Mouse (Mus musculus) megakaryocyte-erythroid progenitor cell, adult 5-6 weeks (primary cell): ENCODE results near the gene Atf6. TPM values are rescaled to one million over a fixed set of nuclear protein-coding genes. Genes with fewer than 3 reads are reported as not detected.

ENCODE experiments used
- ATAC-seq: replicated peaks from 2 replicates; pipeline ENCODE4 v1.8.0; 2016; ENCODE audit warnings: mild to moderate bottlenecking, inconsistent platforms; ENCODE audit not compliant: severe bottlenecking, poor library complexity, low FRiP score, low TSS enrichment
- total RNA-seq, 2 experiments: library from RNA; stranded (forward) in 1 of 2; stranded (reverse) in 1 of 2; fragments of 200-1000, 215-1000 nt in 1 of 2; fragments of >200 nt in 1 of 2; fragmentation: Nextera tagmentation in 1 of 2; gene quantifications; 2 replicates each; pipeline ENCODE4 v1.2.3; 2014 to 2017

The Atf6 gene
- total RNA-seq, 2 experiments from 2014 or later: 11.8 to 12.6 TPM

DNA sequence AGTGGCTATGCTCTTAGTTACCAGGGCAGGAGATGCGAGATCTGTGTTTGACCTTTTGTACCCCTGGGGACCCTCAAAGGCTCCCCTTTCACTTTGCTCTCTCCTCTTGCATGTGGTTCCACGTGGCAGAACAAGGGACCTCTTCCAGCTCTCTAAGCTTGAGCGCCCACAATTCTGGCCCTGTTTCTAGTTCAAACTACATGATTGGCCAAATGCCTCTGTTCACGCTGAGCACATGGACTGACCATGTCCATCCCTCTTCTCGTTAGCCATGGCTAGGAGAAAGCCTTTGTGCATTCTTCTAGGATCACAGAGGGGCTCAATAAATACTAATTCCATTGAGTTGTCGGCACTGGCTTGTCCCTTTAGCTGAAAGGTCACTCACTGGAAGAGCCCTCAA is 172.2 kb downstream of the Atf6 start:
- no peak for ATAC-seq

DNA sequence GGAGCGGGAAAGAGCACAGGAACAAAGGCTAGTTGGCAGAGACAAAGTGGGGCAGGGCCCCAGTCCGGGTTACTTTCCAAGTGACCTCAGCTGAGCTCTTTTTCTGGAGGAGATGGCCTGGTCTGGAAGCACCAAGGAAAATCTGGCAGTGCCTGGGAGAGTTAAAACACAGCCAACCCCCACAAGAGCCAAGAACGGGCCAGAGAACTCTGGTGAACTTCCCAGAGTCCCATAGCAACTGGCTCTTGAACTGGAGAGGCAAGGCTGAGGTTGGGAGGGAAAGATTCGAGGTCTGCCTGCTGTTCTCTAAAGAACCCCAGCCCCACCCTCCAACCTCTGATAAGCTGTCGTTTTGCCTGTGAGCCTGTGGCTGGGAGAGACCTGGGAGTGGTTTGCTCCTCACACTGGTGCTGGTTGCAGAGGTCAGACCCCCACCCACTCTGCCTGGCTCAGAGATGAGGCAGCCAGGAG is 172.7 kb downstream of the Atf6 start:
- peak; percentile 51 for ATAC-seq

DNA sequence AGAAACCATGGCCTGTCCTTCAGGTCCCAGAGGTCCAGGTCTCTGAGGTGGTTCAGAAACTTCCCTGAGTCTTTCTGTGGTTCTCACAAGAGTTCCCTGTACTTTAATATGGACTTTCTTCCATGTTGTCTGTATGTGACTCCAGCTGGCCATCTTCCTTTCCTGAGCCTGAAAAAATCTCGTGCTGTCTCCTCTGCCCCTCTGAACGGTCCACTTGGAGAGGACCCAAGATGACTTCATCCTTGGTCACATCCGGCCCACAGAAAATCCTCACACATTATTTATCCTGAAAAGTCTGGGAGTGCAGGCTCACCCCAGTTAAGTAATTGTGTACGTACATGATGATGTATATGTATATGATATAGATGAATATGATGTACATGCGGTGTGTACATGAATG is 176.3 kb downstream of the Atf6 start:
- ATAC-seq: no peak

DNA sequence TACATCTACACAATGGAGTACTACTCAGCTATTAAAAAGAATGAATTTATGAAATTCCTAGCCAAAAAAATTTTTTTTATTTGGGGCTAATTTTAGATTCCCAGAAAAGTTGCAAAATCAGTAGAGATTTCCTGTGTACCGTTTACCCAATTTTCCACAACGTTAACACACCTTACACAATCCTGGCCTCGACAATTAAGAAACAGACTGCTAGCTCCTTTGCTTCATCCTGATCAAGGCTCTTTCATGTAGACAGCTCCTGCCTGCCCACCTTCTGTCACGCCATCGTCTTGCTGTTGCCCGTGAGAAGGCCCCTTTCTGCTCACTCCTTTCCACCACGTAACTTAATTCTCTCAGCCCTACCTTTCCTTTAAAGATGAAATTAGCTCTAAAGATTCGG is 177.8 kb downstream of the Atf6 start:
- ATAC-seq: no peak

DNA sequence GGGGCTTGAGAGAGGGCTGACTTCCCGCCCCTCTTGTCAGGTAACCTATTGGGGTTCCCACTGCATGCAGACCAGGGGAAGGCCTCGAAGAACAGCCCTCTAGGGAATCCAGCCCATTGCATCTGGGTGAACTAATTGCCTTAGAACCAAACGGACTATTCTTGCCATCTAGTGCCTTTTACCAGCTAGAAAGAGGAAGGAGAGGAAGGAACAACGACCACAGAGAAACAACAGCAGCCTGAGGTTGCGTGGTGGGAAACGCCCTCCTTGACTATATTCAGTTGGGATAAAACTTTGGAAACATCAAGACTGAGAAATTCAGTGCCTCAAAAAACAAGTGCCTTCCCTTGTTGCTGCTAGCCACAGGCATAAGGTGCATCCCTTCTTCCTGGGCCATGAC is 183.7 kb downstream of the Atf6 start:
- no peak for ATAC-seq

DNA sequence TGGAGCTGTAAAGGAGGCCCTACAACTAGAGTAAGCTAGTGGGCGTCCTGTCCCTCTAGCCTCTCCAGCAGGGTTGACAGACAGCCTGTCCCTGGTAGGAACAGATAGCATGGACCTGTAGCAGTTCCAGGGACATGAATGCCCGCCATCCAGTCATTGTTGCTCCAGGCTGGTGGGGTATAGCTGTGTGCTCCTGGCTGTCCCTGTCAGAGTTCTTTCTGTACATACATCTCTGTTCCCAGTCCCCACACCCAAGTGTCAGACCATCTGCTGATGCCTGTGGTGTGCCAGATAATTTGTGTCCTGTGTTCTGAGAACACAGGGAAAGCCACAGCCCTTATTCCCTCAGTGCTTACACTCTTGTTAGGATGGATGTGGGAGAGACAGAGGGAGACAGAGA is 187.9 kb downstream of the Atf6 start:
- ATAC-seq: no peak

DNA sequence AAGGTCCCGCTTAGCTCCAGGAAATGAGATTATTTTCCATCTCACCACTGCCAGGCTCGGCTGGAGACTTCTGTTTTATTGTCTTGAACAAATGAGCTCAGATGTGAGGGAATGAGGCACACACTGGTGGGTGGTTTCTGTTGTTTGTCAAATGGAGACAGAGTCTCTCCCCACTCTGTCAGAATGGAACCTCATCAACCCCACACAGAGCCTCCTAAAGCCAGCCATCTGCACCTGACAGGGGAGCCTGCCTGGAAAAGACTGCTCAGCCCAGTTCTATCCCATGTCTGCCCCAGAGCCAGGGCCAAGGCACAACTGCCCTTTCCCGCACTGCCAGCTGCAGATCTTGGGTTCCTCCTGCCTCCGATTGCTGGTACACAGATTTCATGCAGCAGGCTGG is 188.7 kb downstream of the Atf6 start:
- ATAC-seq: no peak

DNA sequence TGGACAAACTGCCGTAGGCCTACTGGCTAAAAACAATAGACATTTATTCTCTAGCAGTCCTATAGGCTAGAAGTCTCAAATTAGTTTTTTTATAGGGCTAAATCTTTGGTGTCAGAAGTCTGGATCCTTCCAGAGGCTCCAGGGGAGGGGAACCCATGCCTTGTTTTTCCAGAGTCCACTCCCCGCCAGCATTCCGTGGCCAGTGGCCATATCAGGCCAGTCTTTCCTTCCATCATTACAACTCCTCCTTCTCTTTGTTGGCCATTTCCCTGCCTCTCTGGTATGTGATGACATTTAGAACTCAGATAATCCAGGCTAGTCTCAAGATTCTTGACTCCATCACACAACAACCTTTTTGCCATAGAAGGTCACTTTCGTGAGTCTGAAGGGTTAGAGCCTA is 189.9 kb downstream of the Atf6 start:
- no peak for ATAC-seq

DNA sequence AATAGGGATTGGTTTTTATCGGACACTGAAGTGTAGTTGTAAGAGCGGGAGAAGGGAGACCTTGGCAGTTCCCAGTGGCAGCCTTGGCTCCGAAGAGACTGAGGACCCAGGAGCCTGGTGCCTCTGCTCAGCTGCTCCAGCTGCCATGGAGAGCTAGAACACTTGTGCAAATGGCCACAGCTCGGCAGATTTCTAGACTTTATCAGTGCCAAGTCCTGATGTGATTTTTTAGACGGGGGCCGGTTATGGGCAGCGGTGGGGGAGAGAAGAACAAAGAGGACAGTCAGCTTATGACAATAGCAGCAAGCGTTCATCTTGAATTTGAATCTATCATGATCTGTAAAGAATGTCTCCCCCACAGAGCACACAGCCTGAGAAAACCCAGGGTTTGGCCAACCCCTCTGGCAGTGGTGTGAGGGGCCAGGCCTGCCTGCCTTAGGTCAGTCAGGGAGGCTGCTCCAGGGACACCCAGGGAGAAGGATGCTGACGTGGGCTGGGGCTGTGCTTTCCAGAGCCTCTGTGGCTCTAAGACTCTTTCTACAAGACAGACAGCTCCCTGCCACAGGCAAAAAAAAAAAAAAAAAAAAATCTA is 193.3 kb downstream of the Atf6 start:
- no peak for ATAC-seq

DNA sequence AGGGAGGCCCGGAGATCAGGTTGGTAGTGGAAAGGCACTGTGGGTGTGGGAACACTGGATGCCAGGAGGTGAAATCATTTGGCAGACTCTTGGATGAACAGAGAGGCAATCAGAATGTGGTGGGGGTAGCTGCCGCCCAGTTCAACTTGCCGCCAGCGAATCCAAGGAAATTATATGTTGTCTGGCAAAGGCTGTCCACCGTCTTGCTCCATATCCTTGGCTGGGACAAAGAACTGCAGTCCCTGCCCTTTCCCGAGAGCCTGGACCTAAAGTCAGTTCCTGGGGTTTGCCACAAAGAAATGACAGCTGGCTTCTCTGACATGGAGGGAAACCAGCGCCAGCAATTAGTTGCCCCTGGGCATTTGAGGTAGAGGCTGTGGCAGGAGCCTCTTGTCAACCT is 202.4 kb downstream of the Atf6 start:
- ATAC-seq: no peak

DNA sequence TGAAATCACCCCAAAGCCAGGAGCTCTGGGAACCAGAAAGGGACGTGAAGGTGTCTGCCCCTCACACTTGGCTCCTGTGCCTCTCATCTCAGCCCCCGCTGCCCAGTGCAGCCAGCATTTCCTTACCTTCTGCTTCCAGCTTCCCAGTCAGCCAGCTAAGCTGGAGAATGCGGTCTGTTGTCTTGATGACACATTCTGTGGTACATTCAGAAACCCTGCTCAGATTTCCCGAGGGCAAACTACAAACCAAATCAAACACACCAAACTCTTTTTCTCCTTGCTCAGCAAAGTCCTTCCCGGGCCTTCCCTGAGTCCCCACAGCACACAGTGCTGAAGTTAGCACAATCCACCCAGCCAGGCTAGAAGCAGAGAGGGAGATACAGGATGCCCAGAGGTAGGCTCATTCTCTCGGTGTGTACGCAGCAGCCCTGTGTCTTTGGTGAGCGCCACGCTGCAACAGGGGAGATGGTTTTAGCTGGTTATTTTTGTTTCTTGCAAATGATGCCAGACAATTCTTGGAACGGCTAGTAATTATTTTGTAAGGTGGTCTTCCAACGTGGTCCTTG is 202.9 kb downstream of the Atf6 start:
- no peak for ATAC-seq

DNA sequence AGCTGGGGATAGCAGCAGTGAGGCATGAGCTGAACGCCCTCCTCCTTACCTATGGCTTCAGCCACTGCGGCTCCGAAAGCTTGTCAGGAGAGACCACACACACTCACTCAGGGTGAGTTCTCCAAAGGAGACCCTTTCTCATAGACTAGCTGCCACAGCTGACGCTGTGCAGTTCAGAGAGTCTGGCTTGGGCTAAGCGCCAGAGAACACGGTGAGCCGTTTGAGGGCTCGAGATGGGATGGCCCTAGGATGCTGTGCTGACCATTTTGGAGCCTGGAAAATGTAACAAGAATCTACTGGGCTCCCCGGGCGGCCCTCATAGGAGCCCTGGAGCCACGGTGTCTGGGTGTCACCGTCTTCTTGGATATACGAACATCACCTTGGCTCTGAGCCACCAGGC is 208.3 kb downstream of the Atf6 start:
- no peak for ATAC-seq

DNA sequence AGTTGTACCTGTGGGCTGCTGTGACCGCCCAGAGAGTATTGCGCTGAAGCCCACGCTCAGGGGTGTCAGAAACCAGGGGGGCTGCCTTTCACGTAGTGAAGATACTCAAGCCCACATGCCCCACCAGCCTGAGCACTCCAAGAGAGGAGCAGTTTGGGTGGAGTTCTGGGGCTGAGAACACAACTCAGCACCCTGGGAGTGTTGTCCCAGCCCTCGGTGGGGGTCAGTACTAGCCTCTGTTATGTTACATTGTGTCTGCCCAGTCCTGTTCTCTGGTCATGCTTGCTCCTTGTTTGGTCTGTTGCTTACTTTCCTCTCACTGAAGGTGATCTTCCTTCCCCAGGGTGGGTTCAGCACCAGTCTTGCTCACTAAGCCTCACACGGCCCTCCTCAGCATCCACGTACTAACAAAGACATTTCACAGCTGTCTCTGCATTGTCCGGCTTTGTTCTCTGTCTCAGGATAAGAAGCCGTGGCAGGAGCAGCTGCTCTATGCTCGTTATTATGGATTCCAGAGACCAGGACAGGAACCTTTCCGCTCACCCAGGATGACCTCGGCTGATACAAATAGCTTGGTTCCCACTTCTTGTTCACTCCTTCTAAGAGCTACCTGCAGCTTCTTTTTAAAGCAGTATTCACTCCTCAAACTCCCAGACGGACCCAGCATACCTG is 209.8 kb downstream of the Atf6 start:
- ATAC-seq: no peak

DNA sequence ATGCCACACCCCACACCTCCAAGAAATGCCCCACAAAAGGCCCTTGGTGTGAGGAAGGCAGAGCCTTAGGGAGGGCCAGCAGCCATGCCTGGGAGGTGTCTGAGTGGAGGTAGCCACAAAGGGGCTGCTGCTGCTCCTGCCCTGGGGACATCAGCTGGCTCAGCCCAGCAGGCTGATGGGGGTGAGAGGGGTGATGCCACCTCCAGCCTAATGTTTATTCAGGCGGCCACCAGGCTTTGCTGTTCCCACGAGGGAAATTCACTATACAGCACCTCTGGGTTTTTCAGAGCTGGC is 210.4 kb downstream of the Atf6 start:
- no peak for ATAC-seq

DNA sequence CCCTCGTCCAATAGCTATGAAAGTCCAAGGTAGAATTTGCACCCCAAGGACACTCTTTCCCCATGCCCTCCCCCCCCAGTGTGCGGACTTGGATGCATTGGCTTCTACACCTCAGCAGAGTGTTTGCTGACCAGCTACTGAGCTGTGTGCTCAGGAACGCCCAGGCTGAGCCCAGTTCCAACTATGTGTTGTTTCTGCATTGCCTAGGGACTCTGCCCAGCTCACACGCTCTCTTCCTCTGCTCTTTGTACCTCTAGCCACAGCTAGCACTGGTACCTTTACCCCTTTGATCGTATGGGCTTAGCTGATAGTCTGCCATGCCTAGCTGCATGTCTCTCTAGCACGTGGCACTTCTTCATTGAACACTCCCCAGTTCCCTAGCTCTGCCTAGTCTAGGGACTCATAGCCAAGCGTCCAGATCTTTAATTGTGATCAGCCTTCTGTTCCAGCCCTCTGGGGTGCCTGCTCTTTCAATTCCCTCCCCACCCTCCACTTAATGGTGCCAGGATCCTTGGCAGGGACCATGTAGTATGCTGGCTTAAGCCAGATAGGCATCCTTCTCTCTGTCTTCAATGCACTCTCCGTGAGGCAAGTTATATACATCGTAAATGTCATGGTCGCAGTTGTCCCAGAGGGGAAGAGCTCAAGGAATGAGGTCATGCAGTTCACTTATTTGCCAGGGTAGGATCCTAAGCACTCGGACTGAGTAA is 210.9 kb downstream of the Atf6 start:
- ATAC-seq: no peak

DNA sequence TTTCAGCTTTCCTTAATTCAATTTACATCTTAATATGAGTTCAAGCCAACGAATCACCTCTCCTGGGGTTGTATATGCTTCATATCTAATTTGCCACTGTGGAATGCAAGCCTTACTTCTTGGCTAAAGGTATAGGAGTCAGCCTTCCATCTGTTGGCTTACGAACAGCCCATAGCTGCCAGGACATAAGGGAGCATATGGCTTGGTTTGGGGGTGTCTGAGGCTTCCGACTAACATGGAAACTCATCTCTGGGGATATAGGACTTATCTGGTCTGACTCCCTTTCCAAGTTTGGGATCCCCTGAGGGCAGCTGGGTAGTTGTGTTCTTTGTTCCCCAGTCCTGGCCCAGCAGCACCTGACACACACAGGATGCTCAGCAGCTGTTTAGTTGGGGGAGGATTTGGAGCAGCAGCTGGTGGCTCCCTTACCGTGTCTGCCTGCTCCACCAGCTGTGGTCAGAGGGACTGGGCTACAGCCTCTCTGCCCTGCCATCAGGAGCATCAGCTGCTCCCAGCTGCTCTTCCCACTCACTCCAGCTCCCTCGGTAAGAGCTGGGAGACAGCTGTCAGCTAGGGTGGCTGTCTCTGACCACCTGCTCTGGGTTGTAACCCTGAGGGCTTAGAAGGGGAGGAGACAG is 212.2 kb downstream of the Atf6 start:
- no peak for ATAC-seq

Other genes starting within 250 kb of the Atf6 start
- gene Olfml2b, start 223.2 kb downstream of the Atf6 start, total RNA-seq (2014; fragmentation: Nextera tagmentation): not detected in 2 replicates
- 0.33 TPM in 1 of 2 replicates, not detected in the other for gene Olfml2b, start 223.2 kb downstream of the Atf6 start, total RNA-seq (2017)
- 1.3 TPM in 1 of 2 replicates, not detected in the other for gene Gm26620, start 17.3 kb upstream of the Atf6 start, total RNA-seq (2014; fragmentation: Nextera tagmentation)
- gene Gm26620, start 17.3 kb upstream of the Atf6 start, total RNA-seq (2017): 0.75 and 1.0 TPM in 2 replicates
- gene Dusp12, start 17.8 kb upstream of the Atf6 start, total RNA-seq (2014; fragmentation: Nextera tagmentation): 22.9 and 24.2 TPM in 2 replicates
- 9.7 and 12.5 TPM in 2 replicates for gene Dusp12, start 17.8 kb upstream of the Atf6 start, total RNA-seq (2017)
- 0.50 TPM in 1 of 2 replicates, not detected in the other for gene Fcrlb, start 45.2 kb upstream of the Atf6 start, total RNA-seq (2014; fragmentation: Nextera tagmentation)
- not detected in 2 replicates for gene Fcrlb, start 45.2 kb upstream of the Atf6 start, total RNA-seq (2017)
- gene Fcrla, start 59.8 kb upstream of the Atf6 start, total RNA-seq (2014; fragmentation: Nextera tagmentation): 2.4 TPM in 1 of 2 replicates, not detected in the other
- 0.69 TPM in 1 of 2 replicates, not detected in the other for gene Fcrla, start 59.8 kb upstream of the Atf6 start, total RNA-seq (2017)
- 4.5 and 6.0 TPM in 2 replicates for gene Fcgr2b, start 108.8 kb upstream of the Atf6 start, total RNA-seq (2014; fragmentation: Nextera tagmentation)
- 3.8 TPM in 1 of 2 replicates, not detected in the other for gene Fcgr2b, start 108.8 kb upstream of the Atf6 start, total RNA-seq (2017)
- 0.40 TPM in 1 of 2 replicates, not detected in the other for gene Fcgr4, start 151.1 kb upstream of the Atf6 start, total RNA-seq (2014; fragmentation: Nextera tagmentation)
- not detected in 2 replicates for gene Fcgr4, start 151.1 kb upstream of the Atf6 start, total RNA-seq (2017)
- gene Fcgr3, start 197.2 kb upstream of the Atf6 start, total RNA-seq (2014; fragmentation: Nextera tagmentation): 1.4 and 6.3 TPM in 2 replicates
- 1.9 and 2.2 TPM in 2 replicates for gene Fcgr3, start 197.2 kb upstream of the Atf6 start, total RNA-seq (2017)
- gene Cfap126, start 246.1 kb upstream of the Atf6 start, total RNA-seq (2014; fragmentation: Nextera tagmentation): 12.6 and 18.9 TPM in 2 replicates
- 4.3 and 11.8 TPM in 2 replicates for gene Cfap126, start 246.1 kb upstream of the Atf6 start, total RNA-seq (2017)